Mouse (Mus musculus) ES-E14 (cell line): Measurements from ENCODE around the gene BC117090. TPM values are rescaled to one million over a fixed set of nuclear protein-coding genes. Genes with fewer than 3 reads are reported as not detected.
"Not testable (repeated sequence)": the region's sequence is repeated elsewhere in the genome, so short reads cannot be mapped to it uniquely, and the experiment has no call there.

Source experiments
- DNase-seq: peaks from one replicate; pipeline ENCODE4 v3.0.0-alpha.2; 2013; ENCODE audit warnings: low read depth, low spot score
- H3K27ac ChIP-seq: 2 replicates; pipeline ENCODE4 v1.5.1; 2012; ENCODE audit warnings: low read depth, mild to moderate bottlenecking, low read length, moderate library complexity, mixed read lengths; ENCODE audit not compliant: poor library complexity, insufficient read depth, severe bottlenecking
- H3K36me3 ChIP-seq: 2 replicates; pipeline ENCODE4 v1.6.1; 2012; ENCODE audit warnings: mild to moderate bottlenecking, low read length, moderate library complexity, mixed read lengths; ENCODE audit not compliant: control insufficient read depth, poor library complexity, insufficient read depth, severe bottlenecking
- H3K4me1 ChIP-seq, 2 experiments: fragments of 150-350 bp in 1 of 2; sonication (generic) in 1 of 2; 2 replicates each; pipeline ENCODE4 v1.6.1; 2012; ENCODE audit warnings: low read length in 2 of 2, mild to moderate bottlenecking in 1 of 2, mixed read lengths in 1 of 2; ENCODE audit not compliant: control insufficient read depth in 2 of 2, insufficient read depth in 2 of 2, poor library complexity in 1 of 2
- H3K4me3 ChIP-seq, 2 experiments: fragments of 150-350 bp in 1 of 2; sonication (generic) in 1 of 2; 2 replicates each; pipeline ENCODE4 v1.5.1; 2012; ENCODE audit warnings: low read length in 2 of 2, low read depth in 1 of 2, mild to moderate bottlenecking in 1 of 2, mixed read lengths in 1 of 2; ENCODE audit not compliant: insufficient read depth in 1 of 2, poor library complexity in 1 of 2, severe bottlenecking in 1 of 2
- H3K9ac ChIP-seq: 2 replicates; pipeline ENCODE4 v1.6.1; 2012; ENCODE audit warnings: low read depth, mild to moderate bottlenecking, low read length, mixed read lengths; ENCODE audit not compliant: poor library complexity, insufficient read depth, severe bottlenecking
- H3K9me3 ChIP-seq: fragments of 150-350 bp; sonication (generic); 2 replicates; pipeline ENCODE4 v1.6.1; 2012; ENCODE audit warnings: low read depth, mild to moderate bottlenecking, low read length; ENCODE audit not compliant: control insufficient read depth, insufficient read depth
- CHD2 ChIP-seq: IDR thresholded peaks from 2 replicates; pipeline ENCODE4 v1.6.1; 2014; ENCODE audit warnings: mild to moderate bottlenecking, low read depth, low read length, inconsistent platforms
- HCFC1 ChIP-seq: IDR thresholded peaks from 2 replicates; pipeline ENCODE4 v1.6.1; 2012; ENCODE audit warnings: low read length, inconsistent platforms, borderline replicate concordance; ENCODE audit not compliant: insufficient read depth
- MAFK ChIP-seq: IDR thresholded peaks from 2 replicates; pipeline ENCODE4 v1.6.1; 2014; ENCODE audit warnings: mild to moderate bottlenecking, low read depth, low read length, inconsistent platforms; ENCODE audit not compliant: insufficient read depth
- ZC3H11A ChIP-seq: IDR thresholded peaks from 2 replicates; pipeline ENCODE4 v1.6.1; 2012; ENCODE audit warnings: low read depth, mild to moderate bottlenecking, inconsistent platforms, low read length, borderline replicate concordance
- ZNF384 ChIP-seq: IDR thresholded peaks from 2 replicates; pipeline ENCODE4 v1.6.1; 2012; ENCODE audit warnings: low read depth, low read length, inconsistent platforms
- in situ Hi-C, 2 experiments: fragments of 600-800 bp; cut with MboI; formaldehyde crosslinking; loops; one replicate each; pipeline ENCODE4 v1.15.1; 2025; ENCODE audit warnings: low sequenced_read_pairs in 2 of 2, inconsistent platforms in 1 of 2; ENCODE audit not compliant: unreplicated experiment in 2 of 2
- total RNA-seq: library from RNA; depleted of rRNA; stranded (reverse); fragments of 300-350 nt; gene quantifications from 2 replicates; pipeline ENCODE4 v1.2.3, GENCODE M21; 2012; rRNA removed

The BC117090 gene
- total RNA-seq, result not detected in 2 replicates

- H3K36me3 ChIP-seq, result no peaks in the 10 kb centered on the region
- in situ Hi-C loops, result no loop called here
- no peak within 1 kb of the TSS for H3K4me3 ChIP-seq
- no peak for TF ChIP-seq ZC3H11A
- TF ChIP-seq MAFK, result no peak
- TF ChIP-seq ZNF384, result no peak
- no peak for TF ChIP-seq HCFC1
- TF ChIP-seq CHD2, result no peak
- no peak for DNase-seq
- H3K27ac ChIP-seq, result no peak within 1 kb of the TSS
- no peak within 1 kb of the TSS for H3K9ac ChIP-seq
- no peaks in the 10 kb centered on the region for H3K9me3 ChIP-seq
- no peaks in the 10 kb centered on the region for H3K4me1 ChIP-seq
Measured at GRCm38 (mm10) chr16:36334232-36334631, at the start of gene BC117090. BC117090 (minus strand) TSS chr16:36334332.

- H3K36me3 ChIP-seq, H3K4me3 ChIP-seq, H3K4me1 ChIP-seq, H3K9me3 ChIP-seq, H3K27ac ChIP-seq, in situ Hi-C loops, H3K9ac ChIP-seq, DNase-seq: not testable (repeated sequence)
Measured at GRCm38 (mm10) chr16:36367648-36368047, 33.5 kb upstream of the BC117090 start, which contains the start of gene BC100530. BC100530 (minus strand) TSS chr16:36367748.

GRCm38 (mm10) chr16:36337171-36337570 is 3.0 kb upstream of the BC117090 start:
- Histone ChIP-seq H3K9me3 (no peaks in the 10 kb centered on the region), H3K4me1 (no peaks in the 10 kb centered on the region), H3K27ac (no peak overlapping the region), H3K4me3 (no peak overlapping the region), H3K9ac (no peak overlapping the region), H3K36me3 (no peaks in the 10 kb centered on the region)
- TF ChIP-seq MAFK (no peak), ZNF384 (no peak), HCFC1 (no peak), ZC3H11A (no peak), CHD2 (no peak)
- no peak for DNase-seq
- in situ Hi-C loops, result no loop called here

- Histone ChIP-seq H3K4me1 (no peaks in the 10 kb centered on the region), H3K27ac (no peak overlapping the region), H3K9me3 (no peaks in the 10 kb centered on the region), H3K36me3 (no peaks in the 10 kb centered on the region), H3K9ac (no peak overlapping the region), H3K4me3 (no peak overlapping the region)
- in situ Hi-C loops, result no loop called here
- DNase-seq, result no peak
- TF ChIP-seq CHD2 (no peak), ZNF384 (no peak), MAFK (no peak), ZC3H11A (no peak), HCFC1 (no peak)
Measured at GRCm38 (mm10) chr16:36319286-36319685, 14.8 kb downstream of the BC117090 start.

GRCm38 (mm10) chr16:36316111-36316510 is 18.0 kb downstream of the BC117090 start:
- H3K4me1 ChIP-seq, H3K36me3 ChIP-seq, H3K4me3 ChIP-seq, DNase-seq, H3K9ac ChIP-seq, in situ Hi-C loops, H3K9me3 ChIP-seq, H3K27ac ChIP-seq: not testable (repeated sequence)
